Mouse (Mus musculus) 3T3-L1 (cell line): ENCODE results near the gene Cadps.
"Not testable (repeated sequence)": the region's sequence is repeated elsewhere in the genome, so short reads cannot be mapped to it uniquely, and the experiment has no call there.

Experiments
- DNase-seq: peaks from one replicate; pipeline ENCODE4 v3.0.0-alpha.2; 2015; ENCODE audit warnings: low read depth, low spot score

The Cadps gene

GRCm38 (mm10) chr14:12591829-12592228, 231.1 kb downstream of the Cadps start:
- DNase-seq, result peak; percentile 1

DNA sequence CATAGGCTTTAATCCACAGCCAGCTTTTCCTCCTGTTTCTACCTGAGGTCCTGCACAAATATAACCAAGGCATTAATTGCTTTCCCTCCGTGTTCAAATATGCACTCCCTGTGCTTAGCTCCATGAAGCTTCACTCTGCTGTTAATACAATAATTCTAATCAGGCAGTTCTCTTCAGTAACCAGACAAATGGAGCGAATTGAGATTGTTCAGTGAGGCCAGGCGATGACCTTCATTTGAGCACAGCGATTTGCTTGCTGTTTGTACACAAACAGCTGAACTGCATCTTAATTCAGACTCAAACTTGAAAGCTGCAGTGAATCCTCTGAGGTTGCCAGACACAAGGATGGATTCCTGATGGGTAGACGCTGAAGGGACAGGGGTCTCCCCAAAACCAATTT, 239.3 kb downstream of the Cadps start:
- DNase-seq, result no peak

GRCm38 (mm10) chr14:12581657-12582056, 241.2 kb downstream of the Cadps start:
- no peak for DNase-seq

GRCm38 (mm10) chr14:12580786-12581185, 242.1 kb downstream of the Cadps start:
- DNase-seq, result no peak

DNA sequence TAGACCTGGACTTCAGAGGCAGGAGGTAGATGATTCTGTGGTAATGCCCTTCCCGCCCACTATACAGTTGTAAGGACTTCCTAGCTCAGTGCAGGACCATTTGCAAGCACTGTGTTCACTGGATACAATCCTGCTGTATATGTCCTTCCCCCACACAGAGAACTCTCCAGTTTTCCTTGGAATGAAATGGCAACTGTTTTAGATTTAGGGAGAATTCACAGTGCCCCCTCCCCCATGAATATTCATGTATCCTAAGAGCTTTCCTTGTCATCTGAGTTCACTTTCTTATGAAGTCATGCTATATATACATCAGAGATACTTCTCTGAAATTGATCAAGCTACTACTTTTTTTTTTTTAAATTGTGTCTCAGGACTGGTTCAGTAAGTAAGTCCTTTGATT, 244.7 kb downstream of the Cadps start:
- no peak for DNase-seq

DNA sequence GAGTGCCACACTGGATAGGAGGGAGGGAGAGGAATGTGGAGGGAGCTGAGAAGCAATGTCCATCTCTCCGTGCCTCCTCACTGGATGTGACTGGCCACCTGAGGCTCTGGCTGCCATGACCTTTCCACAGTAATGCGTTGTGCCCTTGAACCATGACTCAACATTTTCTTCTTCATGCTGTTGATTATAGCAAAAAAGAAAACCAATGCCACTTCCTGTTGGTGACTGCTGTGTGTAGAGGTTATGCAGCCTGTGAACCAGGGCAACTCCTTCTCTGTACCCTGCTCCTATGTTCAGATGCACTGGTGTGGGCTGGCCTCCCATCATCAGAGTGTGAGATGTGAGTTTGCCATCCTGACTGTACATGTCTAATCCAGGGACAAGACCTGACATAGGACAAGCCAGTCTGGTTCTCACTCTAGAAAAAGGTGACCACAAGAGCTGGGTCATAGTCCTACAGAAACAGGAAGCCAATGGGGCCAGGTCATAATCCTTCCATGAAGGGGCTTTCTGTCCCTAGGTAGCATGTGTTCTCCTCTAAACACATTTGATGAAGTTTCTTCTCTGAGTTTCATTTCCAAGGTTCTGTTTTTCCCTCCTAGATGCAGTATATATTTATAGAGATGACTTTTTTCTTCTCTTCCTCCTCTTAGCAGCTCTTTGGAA, 245.3 kb downstream of the Cadps start:
- DNase-seq, result no peak

- DNase-seq, result peak; percentile 64
Observed at GRCm38 (mm10) chr14:12575105-12575504, 247.8 kb downstream of the Cadps start.

DNA sequence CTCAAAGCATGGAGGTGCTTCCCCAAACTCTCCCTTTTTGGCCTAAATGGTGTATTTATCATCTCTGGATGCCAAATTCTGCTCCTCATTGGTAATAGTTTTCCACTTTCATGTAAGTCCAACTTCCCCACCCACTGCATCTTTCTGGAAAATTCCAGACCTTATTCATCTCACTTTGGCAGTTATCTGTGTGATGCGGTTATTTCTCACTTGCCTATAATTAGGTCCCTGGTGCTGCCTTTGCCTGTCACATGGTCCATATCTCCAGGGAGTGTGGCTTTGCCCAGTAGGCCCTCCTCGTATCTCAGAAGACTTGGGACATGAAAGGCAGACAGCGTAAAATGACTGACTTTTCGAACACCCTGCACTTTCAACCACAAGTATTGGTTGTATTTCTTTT, 248.5 kb downstream of the Cadps start:
- no peak for DNase-seq

GRCm38 (mm10) chr14:12561730-12562129, 261.1 kb downstream of the Cadps start:
- not testable (repeated sequence) for DNase-seq

DNA sequence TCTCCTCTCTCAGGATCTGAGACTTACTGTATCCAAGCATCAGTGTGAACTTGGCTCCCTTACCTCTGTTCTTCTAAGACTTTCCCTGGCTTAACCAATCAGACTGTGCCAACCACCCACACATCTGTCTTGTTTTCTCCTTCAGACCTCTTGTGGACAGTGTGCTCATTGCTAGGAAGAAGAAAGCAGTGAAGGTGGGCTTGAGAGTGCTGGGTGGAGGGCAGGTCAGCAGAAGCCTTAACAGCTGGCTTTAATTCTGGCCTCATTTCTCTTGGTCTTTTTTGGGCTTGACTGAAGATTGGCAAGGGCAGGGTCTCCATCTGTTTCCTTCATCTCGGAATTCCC, 262.7 kb downstream of the Cadps start:
- DNase-seq, result no peak

GRCm38 (mm10) chr14:12559574-12560232, 263.2 kb downstream of the Cadps start:
- no peak for DNase-seq

DNA sequence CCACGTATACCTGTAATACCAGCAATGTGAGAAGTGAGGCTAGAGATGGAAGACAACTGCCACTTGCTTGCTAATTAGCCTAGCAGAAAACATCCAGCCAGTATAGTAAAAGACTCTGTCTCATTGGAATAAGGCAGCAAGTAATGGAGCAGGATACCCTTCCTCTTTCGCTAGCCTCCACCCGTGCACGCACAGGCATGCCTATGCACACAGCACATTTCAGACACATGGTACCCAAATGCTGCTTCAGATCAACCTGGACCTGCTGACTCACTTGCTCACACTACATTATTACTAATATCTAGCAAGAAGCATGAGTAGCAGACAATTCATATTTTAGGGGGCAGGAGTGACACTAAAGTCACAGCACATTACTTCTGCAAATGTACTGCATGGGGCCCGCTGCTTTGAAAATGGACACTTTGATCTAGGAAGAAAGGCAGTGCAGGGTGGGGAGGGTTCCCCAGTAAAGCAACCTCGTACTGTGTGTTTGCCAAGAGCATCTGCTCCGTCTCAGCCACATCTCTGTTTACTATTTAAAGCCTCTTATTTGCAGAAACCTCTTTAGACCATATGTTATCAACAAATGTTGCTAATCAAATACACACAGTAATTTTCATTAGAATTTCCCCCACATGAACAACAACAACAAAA, 263.8 kb downstream of the Cadps start:
- no peak for DNase-seq

- no peak for DNase-seq
Observed at GRCm38 (mm10) chr14:12554486-12554885, 268.4 kb downstream of the Cadps start.

DNA sequence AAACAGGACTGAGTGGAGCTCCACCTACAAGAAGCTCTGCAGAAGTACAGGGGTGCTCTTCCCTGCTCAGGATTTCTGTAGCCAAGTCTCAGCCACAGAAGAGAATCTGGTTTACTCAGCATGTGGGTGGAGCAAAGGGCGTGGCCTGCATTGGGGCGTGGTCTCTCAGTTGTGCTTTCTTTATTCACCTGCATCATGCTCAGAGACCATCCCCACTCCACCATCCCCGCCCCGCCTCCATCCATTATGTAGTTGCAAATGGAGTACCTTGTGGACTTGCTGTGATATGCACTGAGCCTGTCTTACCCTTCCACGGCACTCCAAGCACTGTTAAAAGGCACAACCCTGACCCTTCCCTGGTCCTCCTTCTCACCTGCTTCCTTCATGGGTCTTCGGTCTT, 271.5 kb downstream of the Cadps start:
- no peak for DNase-seq

GRCm38 (mm10) chr14:12550931-12551330, 271.9 kb downstream of the Cadps start:
- DNase-seq, result no peak

GRCm38 (mm10) chr14:12549290-12549689, 273.6 kb downstream of the Cadps start:
- DNase-seq, result no peak

GRCm38 (mm10) chr14:12547496-12547895, 275.4 kb downstream of the Cadps start:
- DNase-seq, result no peak

DNA sequence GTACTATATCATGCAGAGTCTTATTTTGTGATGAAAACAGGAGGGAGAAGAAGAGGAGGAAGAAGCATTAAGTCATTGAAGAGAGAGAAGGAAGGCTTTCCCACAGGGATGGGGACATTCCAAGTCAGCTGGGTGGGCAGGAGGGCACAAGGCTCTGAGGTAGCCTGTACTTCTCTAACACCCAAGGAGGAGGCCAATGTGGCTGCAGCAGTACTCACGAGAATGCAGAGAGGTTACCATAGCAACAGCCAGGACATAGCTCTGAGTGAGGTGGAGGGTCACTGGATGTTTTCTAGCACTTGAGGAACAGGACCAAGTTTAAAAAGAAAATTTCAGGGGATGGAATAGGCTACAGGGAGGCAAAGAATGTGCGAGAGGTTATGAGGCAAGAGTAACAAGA, 281.1 kb downstream of the Cadps start:
- DNase-seq, result no peak

GRCm38 (mm10) chr14:12539071-12539470, 283.8 kb downstream of the Cadps start:
- DNase-seq, result no peak

- DNase-seq, result peak; percentile 23
Observed at GRCm38 (mm10) chr14:12531101-12531500, 291.8 kb downstream of the Cadps start.

DNA sequence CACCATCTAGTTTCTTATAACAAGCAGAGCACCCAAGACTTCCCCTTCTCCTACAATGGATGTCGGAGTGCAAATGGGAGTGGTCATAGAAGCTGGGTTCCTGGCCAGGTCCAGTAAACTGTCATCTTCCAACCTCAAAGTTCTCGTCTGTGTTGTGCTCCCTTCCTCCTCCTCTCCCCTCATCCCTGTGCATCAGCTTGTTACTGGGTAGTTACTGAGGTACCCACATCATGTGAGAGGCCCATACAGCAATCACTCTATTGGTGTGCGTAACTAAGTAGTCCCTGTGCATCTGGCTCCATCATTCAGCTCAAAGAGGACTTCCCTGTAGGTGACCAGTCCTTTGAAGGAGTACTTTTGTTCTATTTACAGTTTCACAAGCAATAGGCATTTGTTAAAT, 292.3 kb downstream of the Cadps start:
- no peak for DNase-seq

DNA sequence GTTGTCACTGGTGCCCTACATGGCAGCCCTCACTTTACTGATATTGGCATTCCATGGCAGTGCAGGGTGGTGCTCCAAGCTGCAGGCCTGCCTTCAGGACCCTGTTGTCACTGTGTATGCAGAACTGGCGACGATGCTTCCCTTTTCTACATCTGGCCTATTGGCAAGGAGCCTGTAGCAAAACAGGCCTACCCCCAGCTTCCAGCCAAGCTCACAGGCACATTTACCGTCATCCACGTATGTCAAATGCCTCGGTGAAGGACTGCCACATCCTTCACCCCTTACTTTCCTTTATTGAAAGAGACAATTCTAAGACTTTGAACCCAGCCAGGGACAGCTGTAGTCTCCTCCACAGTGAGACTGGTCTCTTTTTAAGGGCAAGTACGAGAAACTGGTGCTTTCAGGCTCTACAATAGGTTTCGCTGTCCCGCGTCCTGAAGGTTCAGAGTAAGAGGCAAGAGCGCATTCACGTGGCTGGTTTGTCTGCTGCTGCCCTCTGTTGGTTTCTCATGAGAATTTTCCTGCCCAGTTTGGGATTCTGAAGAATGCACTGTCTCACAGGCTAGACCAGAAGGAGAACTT, 292.8 kb downstream of the Cadps start:
- peak; percentile 47 for DNase-seq

GRCm38 (mm10) chr14:12527296-12527695, 295.6 kb downstream of the Cadps start:
- no peak for DNase-seq
